Mouse (Mus musculus) frontal cortex, adult (tissue): ENCODE data around the gene Mpv17l.
"Not testable (repeated sequence)": the region's sequence is repeated elsewhere in the genome, so short reads cannot be mapped to it uniquely, and the experiment has no call there.

Source experiments
- ATAC-seq: cut with Nextera tagmentation; 2 replicates; pipeline ENCODE4 v1.9.2; 2017; ENCODE audit warnings: mild to moderate bottlenecking, moderate library complexity, mixed read lengths; ENCODE audit not compliant: low TSS enrichment

The Mpv17l gene

GRCm38 (mm10) chr16:13902888-13903483 lies at the start of gene Mpv17l, which contains the start of gene Pdxdc1:
Gene Mpv17l (plus strand): TSS chr16:13903161.
Gene Pdxdc1 (minus strand): TSS chr16:13903131.
- ATAC-seq = peak; percentile 95

- ATAC-seq = no peak
Observed at GRCm38 (mm10) chr16:13853886-13854285, 49.1 kb upstream of the Mpv17l start.

- ATAC-seq = no peak
Observed at GRCm38 (mm10) chr16:13866076-13866475, 36.9 kb upstream of the Mpv17l start.

GRCm38 (mm10) chr16:13866616-13867015 lies 36.3 kb upstream of the Mpv17l start:
- ATAC-seq = no peak

GRCm38 (mm10) chr16:13867406-13867805 lies 35.6 kb upstream of the Mpv17l start:
- ATAC-seq = peak; percentile 69; the same call in 1 of the 2 replicates

- no peak for ATAC-seq
Observed at GRCm38 (mm10) chr16:13867910-13868514, 34.9 kb upstream of the Mpv17l start.

GRCm38 (mm10) chr16:13875483-13875882 lies 27.5 kb upstream of the Mpv17l start:
- ATAC-seq = peak; percentile 97

GRCm38 (mm10) chr16:13883094-13883774 lies 19.7 kb upstream of the Mpv17l start:
- no peak for ATAC-seq

- no peak for ATAC-seq
Observed at GRCm38 (mm10) chr16:13890449-13890848, 12.5 kb upstream of the Mpv17l start.

- no peak for ATAC-seq
Observed at GRCm38 (mm10) chr16:13892850-13893249, 10.1 kb upstream of the Mpv17l start.

GRCm38 (mm10) chr16:13894097-13894496 lies 8.9 kb upstream of the Mpv17l start:
- ATAC-seq = no peak

GRCm38 (mm10) chr16:13895740-13896139 lies 7.2 kb upstream of the Mpv17l start:
- no peak for ATAC-seq

- ATAC-seq = no peak
Observed at GRCm38 (mm10) chr16:13896357-13896756, 6.6 kb upstream of the Mpv17l start.

- ATAC-seq = no peak
Observed at GRCm38 (mm10) chr16:13898981-13899380, 4.0 kb upstream of the Mpv17l start.

- no peak; the same call in 1 of the 2 replicates for ATAC-seq
Observed at GRCm38 (mm10) chr16:13902397-13902831, 547 bp upstream of the Mpv17l start.

- peak; percentile 78 for ATAC-seq
Observed at GRCm38 (mm10) chr16:13903488-13903887, 527 bp downstream of the Mpv17l start.

GRCm38 (mm10) chr16:13907297-13907696 lies 4.3 kb downstream of the Mpv17l start:
- ATAC-seq = no peak

- no peak for ATAC-seq
Observed at GRCm38 (mm10) chr16:13920093-13920492, 17.1 kb downstream of the Mpv17l start.

- ATAC-seq = peak; percentile 59
Observed at GRCm38 (mm10) chr16:13921063-13921462, 18.1 kb downstream of the Mpv17l start.

- no peak for ATAC-seq
Observed at GRCm38 (mm10) chr16:13921781-13922180, 18.8 kb downstream of the Mpv17l start.

GRCm38 (mm10) chr16:13922499-13922898 lies 19.5 kb downstream of the Mpv17l start:
- not testable (repeated sequence) for ATAC-seq

GRCm38 (mm10) chr16:13922966-13923365 lies 20.0 kb downstream of the Mpv17l start:
- ATAC-seq = not testable (repeated sequence)
